Mouse (Mus musculus): ENCODE data around the gene Otop2.

DNA sequence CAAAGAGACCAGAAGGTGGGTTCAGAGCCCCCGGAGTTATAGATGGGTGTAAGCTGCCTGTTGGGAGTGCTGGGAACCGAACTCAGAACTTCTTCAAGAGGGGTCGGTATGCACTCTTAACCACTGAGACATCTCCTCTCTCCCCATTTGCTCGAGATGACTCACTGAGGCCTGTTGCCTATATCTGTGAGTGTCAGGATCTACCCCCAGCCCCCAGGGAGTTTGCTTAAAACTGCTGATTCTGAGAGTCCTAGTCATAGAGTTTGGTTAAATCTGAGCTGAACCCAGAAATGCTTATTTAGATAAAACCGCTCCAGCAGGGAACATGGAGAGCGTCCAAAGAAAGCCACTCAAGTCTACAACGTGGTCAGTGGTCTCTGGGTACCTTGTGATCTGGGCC, 32.8 kb upstream of the Otop2 start:
- TF ChIP-seq RCOR1 (IDR thresholded peaks at IDR 0.05; ENCODE audit: low read depth, low read length), result no peak
- TF ChIP-seq MEF2A (IDR thresholded peaks at IDR 0.05; ENCODE audit: extremely low read depth, insufficient replicate concordance, low read depth, low read length, poor library complexity, severe bottlenecking), result no peak
- TF ChIP-seq MAX (IDR thresholded peaks at IDR 0.05; ENCODE audit: low read length), result no peak
